Mouse (Mus musculus) T-cell, adult 2 months (primary cell): Measurements from ENCODE around the gene Adrm1.

Source experiments
- DNase-seq: peaks from one replicate; pipeline ENCODE4 v3.0.0; 2022; ENCODE audit warnings: low spot score

Adrm1 gene

DNA sequence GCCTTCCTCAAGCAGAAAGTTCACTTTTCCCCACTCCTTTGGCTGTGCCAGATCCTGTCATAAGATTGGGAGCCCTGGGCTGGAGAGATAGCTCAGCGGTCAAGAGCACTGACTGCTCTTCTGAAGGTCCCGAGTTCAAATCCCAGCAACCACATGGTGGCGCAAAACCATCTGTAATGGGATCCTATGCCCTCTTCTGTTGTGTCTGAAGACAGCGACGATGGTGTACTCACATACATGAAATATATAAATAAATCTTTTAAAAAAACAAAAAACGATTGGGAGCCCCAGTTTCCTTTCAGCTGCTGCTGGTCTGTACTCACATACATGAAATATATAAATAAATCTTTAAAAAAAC, 13.4 kb downstream of the Adrm1 start:
- no peak for DNase-seq

DNA sequence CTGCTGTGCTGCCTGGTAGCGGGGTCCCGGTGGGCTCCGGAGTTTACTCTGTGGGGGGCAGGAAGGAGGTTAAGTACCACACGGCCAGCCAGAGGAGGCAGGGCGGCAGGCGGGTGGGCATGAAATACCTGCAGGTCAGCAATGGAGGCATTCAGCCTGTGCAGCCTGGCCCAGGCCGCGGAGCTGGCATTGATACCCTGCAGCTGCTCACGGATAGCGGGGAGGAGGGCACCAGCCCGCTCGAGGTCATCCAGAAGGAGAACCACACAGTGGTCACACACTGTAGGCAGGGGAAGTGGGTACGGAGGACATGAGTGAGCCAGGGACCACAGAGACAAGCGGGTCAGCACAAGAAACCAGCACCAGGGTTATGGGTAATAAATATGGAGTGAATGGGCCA, 14.4 kb downstream of the Adrm1 start:
- DNase-seq = no peak

DNA sequence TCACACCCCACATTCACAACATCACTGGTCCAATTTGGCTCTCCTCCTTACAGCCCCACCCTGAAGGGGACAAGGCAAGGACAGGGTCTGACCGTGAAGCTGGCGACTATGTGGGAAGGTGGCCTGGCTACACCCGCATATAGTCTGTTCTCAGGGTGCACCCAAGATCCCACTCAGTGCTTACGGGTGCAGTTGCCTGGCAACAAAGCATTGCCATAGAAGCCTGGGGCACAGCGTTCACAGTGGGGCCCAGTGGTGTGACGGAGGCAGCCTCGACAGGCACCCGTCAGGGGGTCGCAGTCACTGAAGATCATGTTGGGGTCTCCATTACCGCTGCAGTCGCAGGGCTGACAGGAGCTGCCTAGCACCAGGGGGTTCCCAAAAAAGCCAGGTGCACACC, 16.1 kb downstream of the Adrm1 start:
- no peak for DNase-seq

DNA sequence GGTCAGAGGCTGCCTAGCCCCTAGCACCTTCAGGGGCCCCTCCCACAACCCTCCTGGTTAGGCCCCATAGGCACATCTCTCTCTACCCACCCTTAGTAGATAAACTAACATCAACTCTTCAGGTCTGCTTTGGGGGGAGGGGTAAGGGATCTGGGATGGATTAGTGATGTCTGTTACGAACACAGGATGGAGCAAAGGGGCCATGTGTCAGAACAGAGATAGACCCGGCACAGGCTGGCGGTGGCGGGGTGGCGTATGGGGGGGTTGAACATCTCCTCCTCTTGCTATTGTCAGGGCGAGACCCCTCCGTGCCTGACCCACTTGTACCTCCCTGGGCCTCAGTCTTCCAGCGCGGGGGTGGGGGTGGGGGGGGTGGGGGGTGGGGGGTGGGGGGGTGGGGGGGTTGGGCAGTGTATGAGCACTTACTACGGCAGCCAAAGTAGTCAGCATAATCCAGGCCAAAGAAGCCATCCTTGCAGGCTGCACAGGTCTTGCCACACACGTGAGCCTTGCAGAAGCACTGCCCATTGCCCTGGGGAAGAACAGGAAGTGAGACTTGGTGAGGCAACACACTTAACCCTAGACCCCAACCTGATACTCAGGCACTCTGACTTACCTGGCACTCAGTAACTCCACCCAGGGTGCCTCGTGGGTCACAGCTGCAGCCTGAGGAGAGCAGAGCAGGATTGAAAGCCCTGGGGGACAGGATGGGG, 25.5 kb downstream of the Adrm1 start:
- DNase-seq = no peak

DNA sequence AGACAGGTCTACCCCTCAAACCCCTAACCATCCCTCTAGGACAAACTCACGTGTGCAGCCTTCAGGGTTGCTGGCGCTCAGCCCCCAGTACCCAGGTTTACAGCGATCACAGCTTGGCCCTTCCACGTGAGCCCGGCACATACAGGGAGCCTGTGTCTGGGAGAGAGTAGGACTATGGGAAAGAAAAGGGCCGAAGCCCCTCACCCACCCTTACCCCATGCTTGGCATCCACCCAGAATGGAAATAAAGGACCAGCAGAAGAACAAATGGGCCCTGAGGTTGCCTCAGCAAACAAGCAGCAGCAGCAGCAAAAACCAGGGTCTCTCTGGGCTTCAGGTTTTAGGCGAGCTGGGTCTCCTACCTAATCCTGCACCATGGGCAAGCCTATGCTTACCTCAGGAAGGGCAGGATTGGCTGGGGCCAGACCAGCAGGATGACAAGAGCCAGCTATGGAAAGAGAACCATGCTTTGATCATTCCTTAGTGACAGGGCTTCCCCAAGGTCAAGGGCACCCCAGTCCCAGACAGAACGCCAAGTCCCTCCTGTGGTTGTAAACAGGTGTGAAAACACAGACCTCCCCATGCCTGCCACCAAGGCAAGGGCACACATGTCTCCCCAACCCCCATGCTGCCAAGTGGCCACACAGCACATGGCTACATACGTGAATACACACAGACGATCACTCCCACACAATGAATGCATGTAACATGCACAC, 26.2 kb downstream of the Adrm1 start:
- DNase-seq = no peak

DNA sequence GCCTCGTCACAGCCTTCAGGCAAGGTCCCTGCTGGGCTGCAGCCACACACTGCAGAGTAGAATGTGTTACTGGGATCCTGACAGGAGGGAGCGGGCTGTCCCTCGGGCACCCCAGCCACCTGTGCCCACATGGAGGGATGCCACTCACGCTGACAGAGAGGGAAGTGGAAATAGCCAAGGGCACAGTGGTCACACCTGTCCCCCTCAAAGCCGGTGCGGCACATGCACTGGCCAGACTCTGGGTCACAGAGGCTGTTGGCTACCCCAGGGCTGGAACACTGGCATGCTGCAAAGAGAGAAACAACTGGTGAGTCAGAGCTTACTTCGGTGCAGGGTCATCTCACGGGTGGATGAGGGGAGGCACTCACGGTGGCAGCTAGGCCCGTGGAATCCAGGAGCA, 27.5 kb downstream of the Adrm1 start:
- no peak for DNase-seq

DNA sequence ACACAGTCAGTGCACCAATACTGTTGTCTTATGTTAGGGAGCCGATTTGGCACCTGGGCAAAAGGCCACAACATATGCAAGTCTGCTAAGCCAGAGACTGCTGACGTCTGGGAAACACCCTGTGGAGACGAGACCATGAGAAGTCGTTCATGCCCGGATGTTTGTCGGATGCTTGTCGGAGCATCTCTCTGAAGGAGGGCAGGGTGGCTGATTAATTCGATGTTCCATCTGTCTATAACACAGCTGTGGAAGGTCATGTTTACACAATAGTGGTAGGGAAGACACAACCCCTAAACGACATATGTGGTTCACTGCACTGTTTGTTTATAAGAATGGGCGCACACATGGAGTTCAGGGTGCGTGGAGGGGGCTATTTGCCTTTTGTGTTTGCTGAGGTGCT, 29.4 kb downstream of the Adrm1 start:
- DNase-seq = no peak

DNA sequence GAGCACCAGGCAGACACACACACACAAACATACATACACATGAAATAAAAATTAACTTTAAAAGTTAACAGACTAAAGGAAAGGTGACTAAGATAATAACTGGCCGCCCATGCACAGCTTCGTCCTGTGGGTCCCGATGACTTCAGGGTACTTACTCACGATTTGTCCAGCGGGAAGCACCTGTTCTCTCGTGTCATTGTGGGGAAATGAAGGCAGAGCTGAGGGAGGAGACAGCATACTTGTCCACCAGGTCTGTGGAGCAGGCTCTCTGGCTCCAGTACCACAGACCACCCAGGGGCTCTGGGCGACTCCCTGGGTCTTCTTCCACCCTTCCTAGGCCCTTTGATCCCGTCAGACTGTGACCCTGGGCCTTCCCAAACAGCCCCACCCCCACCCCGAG, 30.0 kb downstream of the Adrm1 start:
- no peak for DNase-seq

DNA sequence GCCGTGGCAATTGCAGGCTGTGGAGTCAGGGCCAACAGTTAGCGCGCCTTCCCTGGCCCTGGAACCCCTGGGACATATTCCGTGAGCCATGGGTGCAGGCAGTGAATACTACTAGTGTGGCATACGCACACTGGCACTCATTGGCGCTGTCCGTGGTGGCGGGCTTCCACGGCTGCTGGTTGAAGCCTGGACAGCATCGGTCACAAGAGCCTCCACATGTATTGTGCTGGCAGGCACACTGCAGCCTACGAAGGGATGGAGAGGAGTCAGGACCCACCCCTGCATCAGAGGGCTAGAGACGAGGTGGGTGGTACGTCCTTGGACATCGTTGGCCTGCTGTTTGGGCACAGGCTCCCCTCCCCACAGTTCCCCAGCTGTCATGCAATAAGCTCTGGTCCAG, 31.0 kb downstream of the Adrm1 start:
- DNase-seq = no peak

DNA sequence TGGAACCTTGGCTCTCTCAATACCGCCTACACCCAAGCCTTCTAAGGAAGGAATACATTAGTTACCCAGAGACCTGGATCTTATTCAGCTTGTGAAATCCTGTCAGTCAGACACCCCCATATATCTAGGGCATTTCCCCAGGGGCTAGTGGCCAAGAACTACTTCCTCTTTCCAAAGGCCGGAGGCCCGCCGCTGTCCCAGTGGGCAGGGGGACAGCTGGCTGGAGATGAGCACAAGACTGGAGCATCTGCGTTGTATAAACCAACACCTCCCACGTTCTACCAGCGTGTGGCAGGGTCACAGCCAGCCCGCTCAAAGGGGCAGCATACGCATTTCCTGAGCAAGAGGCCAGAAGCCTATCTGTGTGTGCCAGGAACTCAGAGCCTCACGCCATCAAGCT, 31.5 kb downstream of the Adrm1 start:
- DNase-seq = no peak

DNA sequence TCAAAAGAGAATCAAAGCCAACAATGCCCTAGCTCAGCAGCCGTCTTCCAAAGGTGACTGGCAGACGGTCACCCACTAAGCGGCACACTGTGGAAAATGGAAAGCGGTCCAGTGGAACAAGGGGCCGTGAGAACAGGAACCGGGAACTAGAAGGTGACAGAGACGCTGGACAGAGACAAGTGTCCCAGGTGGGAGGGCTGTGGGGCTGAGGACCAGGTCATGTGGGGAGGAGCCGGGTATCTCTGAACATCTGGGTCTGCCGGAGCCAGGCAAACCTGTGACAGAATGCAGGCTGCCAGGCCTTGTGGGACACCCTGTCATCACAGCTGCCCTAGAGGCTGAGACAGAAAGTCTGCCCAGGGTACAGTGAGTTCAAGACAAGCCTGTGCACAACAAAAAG, 33.2 kb downstream of the Adrm1 start:
- no peak for DNase-seq

DNA sequence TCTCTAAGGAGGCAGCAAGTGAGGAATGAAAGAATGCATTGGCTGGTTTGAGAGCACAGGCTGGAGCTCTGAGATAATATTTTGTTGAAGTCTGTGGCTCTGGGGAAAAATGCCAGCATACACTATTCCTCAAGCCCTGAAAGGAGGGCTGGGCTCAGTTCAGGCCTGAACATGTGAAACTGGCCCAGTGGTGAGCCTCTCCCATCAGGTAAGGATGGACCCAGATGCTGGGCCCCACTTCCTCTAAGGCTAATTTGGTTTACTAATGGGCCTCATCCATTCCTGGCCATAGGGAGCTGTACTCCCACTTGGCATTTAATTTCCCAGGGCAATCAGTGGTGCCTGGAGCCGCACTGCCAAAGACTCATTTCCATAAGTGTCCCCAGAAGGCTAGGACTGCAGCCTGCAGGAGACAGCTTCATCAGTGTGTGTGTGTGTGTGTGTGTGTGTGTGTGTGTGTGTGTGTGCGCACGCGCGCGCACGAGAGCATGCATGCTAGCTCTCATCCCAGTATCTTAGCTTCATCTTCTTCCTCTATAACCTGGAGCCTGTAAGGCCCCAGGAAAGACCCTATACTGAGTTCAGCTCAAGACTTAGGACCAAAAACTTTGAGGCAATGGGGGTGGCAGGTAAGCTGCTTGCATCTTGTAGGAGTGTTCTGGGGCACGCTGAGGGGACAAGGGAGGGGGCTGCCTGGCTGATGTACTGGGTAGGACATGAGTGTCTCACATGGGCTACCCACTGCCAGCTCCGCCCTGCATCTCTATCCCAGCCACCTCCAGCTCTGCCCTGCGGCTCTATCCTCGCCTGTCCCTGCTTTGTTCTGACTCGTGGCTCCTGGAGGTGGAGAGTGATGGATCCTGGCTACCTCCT, 34.0 kb downstream of the Adrm1 start:
- no peak for DNase-seq

DNA sequence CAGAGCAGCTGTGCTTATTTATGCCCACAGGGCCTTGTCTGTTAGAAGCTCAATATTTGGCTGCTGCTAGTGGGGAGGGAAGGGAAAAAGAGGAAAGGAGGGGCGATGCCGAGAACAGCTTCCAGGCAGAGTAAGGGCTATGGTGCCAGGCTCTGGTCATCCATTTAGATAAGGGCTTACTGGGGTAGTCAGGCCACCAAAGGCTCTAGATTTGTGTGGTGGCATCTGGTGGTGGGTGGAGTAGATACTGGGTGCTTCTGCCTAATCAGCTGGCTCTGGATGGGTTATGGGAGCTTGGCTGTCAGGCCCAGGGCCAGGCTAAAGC, 34.6 kb downstream of the Adrm1 start:
- no peak for DNase-seq

DNA sequence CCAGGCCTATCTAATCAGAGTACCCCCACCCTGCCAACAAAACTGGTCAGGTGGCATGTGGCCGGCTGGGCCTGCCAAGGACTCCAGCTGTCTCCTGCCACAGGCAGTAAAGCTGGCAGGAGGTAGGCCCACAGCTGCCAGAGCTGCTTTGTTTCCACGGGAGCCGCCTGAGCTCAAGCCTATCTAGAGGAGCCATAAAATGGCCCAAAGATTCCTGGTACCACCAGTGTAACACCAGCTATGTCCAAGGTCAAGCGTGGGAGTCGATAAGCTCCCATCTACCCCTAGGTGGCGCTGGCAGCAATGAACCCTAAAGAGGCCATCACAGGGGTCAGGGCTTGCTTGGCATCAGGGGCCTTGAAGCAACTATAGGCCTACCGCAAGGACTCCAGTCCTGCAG, 36.6 kb downstream of the Adrm1 start:
- no peak for DNase-seq

DNA sequence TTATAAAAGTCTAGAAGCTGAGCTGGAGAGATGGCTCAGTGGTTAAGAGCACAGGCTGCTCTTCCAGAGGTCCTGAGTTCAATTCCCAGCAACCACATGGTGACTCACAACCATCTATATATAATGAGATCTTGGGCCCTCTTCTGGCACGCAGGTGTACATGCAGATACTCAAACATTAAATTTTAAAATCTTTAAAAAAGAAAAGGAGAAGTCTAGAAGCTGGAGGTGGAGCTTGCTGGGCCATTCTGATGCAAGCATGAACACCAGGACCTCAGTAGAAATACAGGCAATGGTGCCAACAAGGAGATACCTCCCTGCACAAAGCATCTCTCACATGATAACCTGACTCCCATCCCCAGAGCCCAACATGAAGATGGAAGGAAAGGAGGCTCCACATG, 37.7 kb downstream of the Adrm1 start:
- no peak for DNase-seq

DNA sequence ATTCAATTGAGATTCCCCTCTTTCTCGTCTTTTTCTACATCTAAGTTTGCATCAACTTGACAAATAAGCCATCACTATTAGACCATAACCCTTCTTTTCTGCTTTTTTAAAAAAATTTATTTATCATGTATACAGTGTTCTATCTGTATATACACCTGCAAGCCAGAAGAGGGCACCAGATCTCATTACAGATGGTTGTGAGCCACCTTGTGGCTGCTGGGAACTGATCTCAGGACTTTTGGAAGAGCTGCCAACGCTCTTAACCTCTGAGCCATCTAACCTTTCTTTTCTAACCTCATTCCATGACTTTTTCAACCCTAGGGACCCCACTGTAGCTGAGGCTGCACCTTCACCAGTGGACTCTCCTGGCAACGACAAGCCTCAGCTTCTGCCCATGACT, 41.0 kb downstream of the Adrm1 start:
- DNase-seq = no peak

DNA sequence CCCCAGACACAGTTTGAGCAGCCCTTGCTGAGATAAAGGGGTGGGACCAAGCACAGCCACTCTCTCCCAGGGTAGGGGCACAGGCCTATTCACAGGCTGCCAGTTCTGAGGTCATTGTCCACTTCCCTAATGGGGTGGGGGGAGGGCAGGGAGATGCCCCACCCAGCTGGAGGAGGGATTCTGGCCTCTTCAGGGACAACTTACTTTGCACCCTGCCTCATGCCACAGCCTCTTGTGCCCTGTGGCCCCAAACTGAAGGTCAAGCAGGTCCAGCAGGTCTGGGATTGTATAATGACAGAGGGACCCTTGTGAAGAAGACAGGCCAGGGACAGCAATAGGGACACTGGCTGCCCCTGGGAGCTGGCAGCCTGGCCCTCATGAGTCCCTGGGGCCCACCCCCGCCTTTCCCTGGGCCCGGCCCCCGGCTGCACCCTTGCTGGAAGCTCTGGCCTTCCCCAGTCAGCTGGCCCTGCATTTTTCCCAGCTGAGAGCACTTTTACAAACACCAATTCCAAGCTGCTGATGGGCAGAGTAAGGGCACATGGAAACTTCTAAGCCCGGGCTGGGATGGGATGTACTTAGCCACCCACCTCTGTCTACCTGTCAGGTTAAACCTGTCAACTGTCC, 43.2 kb downstream of the Adrm1 start:
- DNase-seq = no peak

DNA sequence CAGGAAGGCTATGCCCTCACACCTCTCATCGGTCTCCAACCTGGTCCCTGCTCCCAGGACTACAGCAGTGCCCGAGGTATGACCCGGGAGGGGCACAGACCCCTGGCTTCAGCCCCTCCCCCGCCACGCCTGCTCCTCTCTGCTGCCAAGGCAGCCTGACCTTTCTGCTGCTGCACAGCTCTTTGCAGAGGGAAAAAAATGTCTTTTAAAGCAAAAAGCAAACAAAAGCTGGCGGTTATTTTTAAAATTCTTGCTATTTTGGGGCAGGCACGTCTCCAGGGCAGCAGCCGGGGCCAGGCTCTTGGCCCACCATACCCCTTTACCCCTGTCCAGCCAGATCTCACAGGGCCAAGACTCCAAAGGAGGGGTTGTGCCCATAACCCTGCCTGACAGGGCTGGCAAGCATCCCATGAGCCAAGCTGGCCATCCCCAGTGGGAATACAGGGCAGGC, 43.8 kb downstream of the Adrm1 start:
- no peak for DNase-seq

DNA sequence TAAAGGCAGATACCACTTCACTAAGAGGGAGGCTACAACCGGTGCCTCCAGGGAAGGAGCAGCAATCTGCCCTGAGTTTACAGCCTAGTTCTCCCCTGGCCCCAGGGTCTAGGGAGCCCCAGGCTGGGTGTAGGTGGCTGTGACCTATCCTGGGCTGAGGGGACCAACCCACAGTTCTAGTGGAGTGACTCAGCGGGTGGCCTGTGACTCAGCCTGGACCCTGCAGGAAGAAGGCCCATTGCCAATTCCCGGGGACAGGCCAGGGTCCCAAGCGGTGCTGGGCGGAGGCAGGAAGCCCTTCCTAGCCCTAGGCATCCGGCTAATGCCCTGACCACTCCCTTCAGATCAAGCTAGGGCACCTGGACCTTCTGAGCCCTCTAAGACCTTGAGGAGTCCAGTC, 44.7 kb downstream of the Adrm1 start:
- DNase-seq = no peak

DNA sequence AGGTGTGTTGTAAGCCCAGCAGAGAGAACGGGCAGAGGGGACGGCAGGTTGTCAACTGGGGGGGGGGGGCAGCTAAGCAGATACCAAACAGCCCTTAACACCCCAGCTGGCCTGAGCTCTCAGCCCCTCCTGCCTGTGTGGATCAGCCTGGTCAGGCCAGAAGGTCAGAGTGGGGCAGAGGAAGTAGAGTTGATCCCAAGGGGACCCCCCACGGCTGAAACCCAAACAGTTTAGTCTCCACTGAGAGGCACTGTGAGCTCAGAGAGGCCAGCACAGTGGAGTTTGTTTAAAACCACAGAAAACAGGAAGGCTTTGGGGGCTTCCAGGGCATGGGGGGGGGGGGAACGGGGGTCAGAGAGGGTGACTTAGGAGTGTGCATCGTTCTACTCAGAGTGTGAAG, 45.6 kb downstream of the Adrm1 start:
- no peak for DNase-seq

DNA sequence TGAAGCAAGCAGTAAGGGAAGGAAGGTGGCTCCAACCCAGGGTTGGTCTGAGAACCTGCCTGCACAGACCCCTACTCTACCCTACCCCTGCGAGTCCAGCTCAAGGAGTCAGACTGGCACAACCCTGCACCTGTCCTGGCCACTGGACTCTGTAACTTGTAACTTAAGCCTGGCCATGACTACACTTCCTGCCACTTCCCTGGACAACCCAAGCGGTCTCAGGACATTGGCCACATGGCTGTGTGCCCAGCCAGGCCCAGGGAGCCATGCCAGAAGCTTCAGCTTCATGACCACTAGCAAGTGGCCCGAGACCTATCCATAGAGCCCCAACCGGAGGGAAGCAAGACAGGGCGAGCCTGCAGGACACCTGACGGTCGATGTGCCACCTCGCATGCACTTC, 46.3 kb downstream of the Adrm1 start:
- no peak for DNase-seq

DNA sequence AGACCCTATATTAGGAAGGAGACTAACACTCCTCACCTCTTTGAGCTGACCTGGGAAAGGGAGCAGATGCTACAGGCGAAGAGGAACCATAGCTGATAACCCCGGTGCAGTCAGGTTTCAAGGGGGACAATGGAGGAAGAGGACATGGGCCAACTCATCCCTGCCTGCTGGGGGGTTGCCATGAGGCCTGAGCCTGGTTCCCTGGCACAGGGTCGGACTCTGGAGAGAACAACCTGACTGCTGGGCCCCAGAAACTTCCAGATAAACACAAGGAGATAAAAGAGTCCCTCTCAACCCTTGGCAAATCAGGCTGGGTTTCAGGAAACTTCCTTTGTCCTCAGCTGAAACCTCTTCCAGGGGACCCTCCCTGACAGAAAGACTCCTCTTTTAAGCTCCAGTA, 47.0 kb downstream of the Adrm1 start:
- no peak for DNase-seq

DNA sequence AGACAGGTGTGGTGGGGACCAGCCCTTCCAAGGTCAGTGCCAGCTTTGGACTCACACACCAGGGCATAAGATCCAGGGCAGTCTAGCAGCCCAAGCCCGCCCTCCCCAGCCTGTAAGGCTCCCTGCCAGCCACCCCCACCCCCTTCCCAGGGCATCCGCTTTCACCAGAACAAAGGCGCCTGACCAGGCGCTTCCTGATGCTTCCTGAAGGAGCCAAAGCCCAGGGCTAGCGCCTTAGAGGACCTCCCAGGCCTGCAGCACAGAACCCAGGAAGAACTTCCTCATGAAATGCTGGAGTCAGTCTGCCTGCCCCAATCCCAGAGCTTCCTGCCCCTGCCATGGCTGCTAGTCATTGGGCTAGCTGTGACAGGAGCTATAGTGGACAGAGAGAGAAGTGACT, 47.4 kb downstream of the Adrm1 start:
- DNase-seq = no peak
